Mouse (Mus musculus) ovary, postnatal 14 days (tissue): ENCODE results near the gene Slc9a5.

Experiments
- DNase-seq: peaks from one replicate; pipeline ENCODE4 v3.0.0; 2022; ENCODE audit warnings: low spot score

Gene Slc9a5

GRCm38 (mm10) chr8:105408331-105408730 is 59.7 kb downstream of the Slc9a5 start:
- no peak for DNase-seq

DNA sequence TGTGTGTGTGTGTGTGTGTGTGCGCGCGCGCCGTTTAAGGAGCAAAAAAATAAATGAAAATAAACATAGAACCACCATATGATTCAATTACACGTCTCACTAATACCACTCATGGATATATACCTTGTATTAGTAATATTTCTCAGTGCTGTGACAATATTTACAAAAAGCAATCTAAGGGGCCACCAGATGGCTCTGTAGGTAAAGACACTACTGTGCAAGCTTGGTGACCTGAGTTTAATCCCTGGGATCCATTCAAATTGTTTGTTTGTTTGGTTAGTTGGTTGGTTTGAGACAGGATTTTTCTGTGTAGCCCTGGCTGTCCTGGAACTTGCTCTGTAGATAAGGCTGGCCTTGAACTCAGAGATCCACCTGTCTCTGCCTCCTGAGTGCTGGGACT is 61.3 kb downstream of the Slc9a5 start:
- DNase-seq: no peak

DNA sequence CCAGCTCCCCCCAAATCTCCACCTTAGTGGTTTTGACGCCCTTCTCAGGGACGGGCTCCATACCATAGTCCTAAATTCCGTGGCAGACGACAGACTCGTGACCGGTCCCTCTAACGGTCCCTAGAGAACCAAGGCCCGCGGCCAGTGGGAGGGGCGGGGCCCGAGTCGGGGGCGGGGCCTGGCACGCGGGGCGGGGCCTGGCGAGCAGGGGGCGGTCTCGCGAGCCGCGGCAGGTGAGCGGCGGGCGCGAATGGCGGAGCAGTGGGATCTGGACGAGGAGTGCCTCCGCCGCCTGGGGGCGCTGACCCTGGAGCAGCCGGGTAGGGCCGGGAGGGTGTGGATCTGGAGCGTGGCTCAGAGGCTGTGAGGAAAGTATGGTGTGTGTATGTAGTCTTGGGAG is 64.7 kb downstream of the Slc9a5 start, which contains the start of the genes Kctd19 and Lrrc36:
Gene Kctd19, minus strand, starts transcription at position 112 of the 400 bp plus-strand sequence.
Gene Lrrc36, plus strand, starts transcription at position 181 of the 400 bp plus-strand sequence.
- DNase-seq: peak; percentile 61

- DNase-seq: no peak
Observed at GRCm38 (mm10) chr8:105418992-105419391, 70.3 kb downstream of the Slc9a5 start.
